Comparison of ENCODE assay signal across 8 mouse cellular contexts in genomic region chr2:79255192-79256000, GRCm38 (mm10). TPM values are rescaled to one million over a fixed set of nuclear protein-coding genes. Genes with fewer than 3 reads are reported as not detected.
DNase-seq lines count a peak whose midpoint lies in the region; ATAC-seq and TF ChIP-seq lines count a peak whose summit lies in the region.

Gene Itga4, plus strand, starts transcription at chr2:79255426.

- no peaks in the 10 kb centered on the region for H3K27me3 ChIP-seq in hindbrain, postnatal 0 days (ENCODE audit: insufficient read depth, low read length)

- no peak for TF ChIP-seq POLR2A in cortical plate, adult 2 months (IDR thresholded peaks at IDR 0.05; ENCODE audit: extremely low read depth, insufficient read depth, low read length)

- peaks cover 41% of the 10 kb centered on the region for H3K79me2 ChIP-seq in macrophage (ENCODE audit: inconsistent target)

- under 1% methylated on average over 41 of the region's 41 CpGs for WGBS in hindbrain, postnatal 0 days
- under 1% methylated on average over 35 of the region's 41 CpGs for WGBS in macrophage (ENCODE audit: missing documents)

- no peaks in the 10 kb centered on the region for H3K9me3 ChIP-seq in hindbrain, postnatal 0 days (ENCODE audit: low read length)

- peak within 1 kb of the TSS; percentile 81 for H3K4me3 ChIP-seq in cortical plate, adult 2 months (ENCODE audit: insufficient read depth, low read length)
- H3K4me3 ChIP-seq in hindbrain, postnatal 0 days (ENCODE audit: low read length), result peak within 1 kb of the TSS; percentile 51
- peak within 1 kb of the TSS; percentile 60 for H3K4me3 ChIP-seq in left cerebral cortex, adult 2 months
- peak within 1 kb of the TSS; percentile 97 for H3K4me3 ChIP-seq in macrophage (ENCODE audit: inconsistent target)

- peak within 1 kb of the TSS; percentile 44 for H3K9ac ChIP-seq in hindbrain, postnatal 0 days (replicated peaks; ENCODE audit: low read length)

- peak within 1 kb of the TSS; percentile 91 for H3K4me2 ChIP-seq in hindbrain, postnatal 0 days (ENCODE audit: low read depth, low read length)

- no peaks in the 10 kb centered on the region for H3K36me3 ChIP-seq in hindbrain, postnatal 0 days (ENCODE audit: insufficient read depth, low read length)
- no peaks in the 10 kb centered on the region for H3K36me3 ChIP-seq in macrophage (ENCODE audit: inconsistent target)

- peak; percentile 92 for ATAC-seq in hindbrain, postnatal 0 days

- peak; percentile 45 for TF ChIP-seq CTCF in cortical plate, adult 2 months (IDR thresholded peaks at IDR 0.05; ENCODE audit: extremely low read depth, insufficient read depth, low read length)
- peak; percentile 70 for TF ChIP-seq CTCF in hindbrain, postnatal 0 days (IDR thresholded peaks at IDR 0.05; ENCODE audit: low read depth)
- peak; percentile 72 for TF ChIP-seq CTCF in left cerebral cortex, adult 2 months (IDR thresholded peaks at IDR 0.05)

- no peak within 1 kb of the TSS for H3K27ac ChIP-seq in cortical plate, adult 2 months (ENCODE audit: insufficient read depth, low read length)
- peak within 1 kb of the TSS; percentile 48; the same call in 1 of the 2 replicates for H3K27ac ChIP-seq in hindbrain, postnatal 0 days
- H3K27ac ChIP-seq in left cerebral cortex, adult 2 months, result peak within 1 kb of the TSS; percentile 66
- peak within 1 kb of the TSS; percentile 98 for H3K27ac ChIP-seq in macrophage

- H3K4me1 ChIP-seq in cortical plate, adult 2 months (ENCODE audit: control insufficient read depth, insufficient read depth, low read length), result no peaks in the 10 kb centered on the region
- peaks cover 10% of the 10 kb centered on the region; the same call in 1 of the 2 replicates for H3K4me1 ChIP-seq in hindbrain, postnatal 0 days (ENCODE audit: insufficient read depth, low read length)

- intact Hi-C loops in left cerebral cortex, adult 2 months (cut with DNase I), result loop anchor here (2.0 to 5.0 kb wide), 3 partner anchors 242 to 383 kb away; no protein-coding TSS in a partner anchor

- peak; percentile 17 to 57 for DNase-seq in adrenal gland, adult 18-20 months (ENCODE audit: low spot score in 2 of 2)
- peak; percentile 26 to 40 for DNase-seq in gastrocnemius, adult 8-10 months (ENCODE audit: low spot score in 2 of 2)
- peak; percentile 77 for DNase-seq in hindbrain, postnatal 0 days (ENCODE audit: low spot score)
- DNase-seq in left cerebral cortex, adult 2 months (ENCODE audit: extremely low spot score in 1 of 2, low spot score in 2 of 2), result peak; percentile 74 to 86
- DNase-seq in retina, postnatal 7 days (ENCODE audit: low read depth, low spot score), result peak; percentile 37
- DNase-seq in urinary bladder, adult 2 months (ENCODE audit: low spot score), result peak; percentile 23

RNA-seq across cellular contexts. Expression of gene Itga4, which starts in this region (rescaled TPM):
- 1 to 10 TPM; 2.2 to 4.9 TPM for total RNA-seq in adrenal gland, adult 18-20 months (2021)
- 6.0 and 6.4 TPM in 2 replicates for polyA plus RNA-seq in cortical plate, adult 2 months (2012; rRNA removed)
- total RNA-seq in gastrocnemius, adult 8-10 months (2022), result 1 to 10 TPM; 4.6 to 7.2 (median 5.8) TPM
- 4.5 and 5.0 TPM in 2 replicates for total RNA-seq in hindbrain, postnatal 0 days (2014; rRNA removed)
- polyA plus RNA-seq in hindbrain, postnatal 0 days (2015; fragmentation: Nextera tagmentation; extraction: Ambion mirVana), result 1.9 and 2.0 TPM in 2 replicates
- 10 to 100 TPM; 10.6 to 11.2 TPM for total RNA-seq in left cerebral cortex, adult 2 months (2021)
- total RNA-seq in macrophage (2018; cell fraction: chromatin; rRNA removed), result 1,000 to 10,000 TPM in 4 of 26 experiments, 100 to 1,000 TPM in 22; 348 to 1,363 (median 744) TPM
- total RNA-seq in macrophage (2018; cell fraction: cytosol; rRNA removed), result 100 to 1,000 TPM in 17 of 26 experiments, 10 to 100 TPM in 9; 59.1 to 178 (median 108) TPM
- total RNA-seq in macrophage (2018; cell fraction: nucleus; rRNA removed), result 100 to 1,000 TPM; 212 to 623 (median 449) TPM
- polyA plus RNA-seq in macrophage (2018), result 37.5 to 78.1 TPM (median 68.0 TPM) in 3 replicates
- polyA plus RNA-seq in urinary bladder, adult 2 months (2012; rRNA removed), result 4.6 and 5.5 TPM in 2 replicates

Comparison
In these comparisons a context has a peak if more than half of its experiments do, and no peak if none do; other contexts are left out.
1. DNase-seq: peak in every context shown above with its lines; median percentile 80 in left cerebral cortex, adult 2 months; 77 in hindbrain, postnatal 0 days; 37 in adrenal gland, adult 18-20 months; 37 in retina, postnatal 7 days; 33 in gastrocnemius, adult 8-10 months; 23 in urinary bladder, adult 2 months.